Mouse (Mus musculus) neural tube, embryonic 12.5 days (tissue): ENCODE measurements around the gene Nell2. TPM values are rescaled to one million over a fixed set of nuclear protein-coding genes. Genes with fewer than 3 reads are reported as not detected.

Experiments
- ATAC-seq: fragments of 200-750 bp; cut with Nextera tagmentation; 2 replicates; pipeline ENCODE4 v1.8.0; 2017; ENCODE audit warnings: low read depth, mild to moderate bottlenecking, moderate TSS enrichment, moderate library complexity; ENCODE audit not compliant: low FRiP score
- H3K27ac ChIP-seq: fragments of 300-500 bp; sonication (generic); 2 replicates; pipeline ENCODE4 v1.5.1; 2016
- H3K27me3 ChIP-seq: fragments of 300-500 bp; sonication (generic); replicated peaks from 2 replicates; pipeline ENCODE4 v1.6.1; 2016; ENCODE audit warnings: mild to moderate bottlenecking
- H3K36me3 ChIP-seq: fragments of 300-500 bp; sonication (generic); 2 replicates; pipeline ENCODE4 v1.6.1; 2016; ENCODE audit warnings: mild to moderate bottlenecking
- H3K4me1 ChIP-seq: fragments of 300-500 bp; sonication (generic); 2 replicates; pipeline ENCODE4 v1.6.1; 2016
- H3K4me2 ChIP-seq: fragments of 300-500 bp; sonication (generic); replicated peaks from 2 replicates; pipeline ENCODE4 v1.6.1; 2016; ENCODE audit warnings: mild to moderate bottlenecking
- H3K4me3 ChIP-seq: fragments of 300-500 bp; sonication (generic); 2 replicates; pipeline ENCODE4 v1.5.1; 2016
- H3K9ac ChIP-seq: fragments of 300-500 bp; sonication (generic); 2 replicates; pipeline ENCODE4 v1.6.1; 2016; ENCODE audit warnings: mild to moderate bottlenecking
- H3K9me3 ChIP-seq: fragments of 300-500 bp; sonication (generic); 2 replicates; pipeline ENCODE4 v1.6.1; 2016; ENCODE audit warnings: mild to moderate bottlenecking
- WGBS: fragments of 180-500 bp; shearing (Covaris S2); methylation state at CpG from one replicate; pipeline ENCODE4 v1.1.7; 2016; 5-methylcytosine and 5-hydroxymethylcytosine counted together
- polyA plus RNA-seq: library from polyadenylated mRNA; unstranded; fragments of >200 nt; fragmentation: Nextera tagmentation; extraction: Ambion mirVana; gene quantifications from 2 replicates; pipeline ENCODE4 v1.2.1, GENCODE M21; 2016

The Nell2 gene
- polyA plus RNA-seq, 1 experiment from 2014 or later: 162 TPM

DNA sequence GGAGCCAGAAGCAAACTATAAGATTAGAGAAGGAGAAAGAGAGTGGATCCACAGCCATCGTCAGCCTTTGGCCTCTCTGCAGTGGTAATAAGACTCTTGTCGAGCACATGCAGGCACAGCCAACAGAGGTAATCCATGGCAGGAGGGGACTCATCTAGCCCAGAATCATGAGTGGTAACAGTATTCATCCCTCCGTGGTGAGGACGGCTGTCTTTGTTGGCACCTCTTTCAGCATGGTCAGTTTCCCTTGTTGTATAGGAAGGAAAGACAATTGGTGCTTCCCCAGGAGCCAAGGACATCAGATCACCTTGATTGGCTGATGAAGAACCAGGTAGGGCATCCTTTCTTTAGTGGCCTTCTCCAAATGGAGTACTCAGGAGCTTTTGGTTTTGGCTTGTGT lies 419.7 kb downstream of the Nell2 start:
- H3K4me2 ChIP-seq: no peak overlapping the region
- 88% methylated on average over 4 of the region's 4 CpGs for WGBS
- H3K27ac ChIP-seq: no peak overlapping the region
- no peak overlapping the region for H3K9ac ChIP-seq
- H3K4me3 ChIP-seq: no peak overlapping the region
- H3K4me1 ChIP-seq: peaks cover 4% of the 10 kb centered on the region; the same call in 1 of the 2 replicates
- no peaks in the 10 kb centered on the region for H3K27me3 ChIP-seq
- no peaks in the 10 kb centered on the region for H3K9me3 ChIP-seq
- H3K36me3 ChIP-seq: no peaks in the 10 kb centered on the region
- no peak for ATAC-seq

DNA sequence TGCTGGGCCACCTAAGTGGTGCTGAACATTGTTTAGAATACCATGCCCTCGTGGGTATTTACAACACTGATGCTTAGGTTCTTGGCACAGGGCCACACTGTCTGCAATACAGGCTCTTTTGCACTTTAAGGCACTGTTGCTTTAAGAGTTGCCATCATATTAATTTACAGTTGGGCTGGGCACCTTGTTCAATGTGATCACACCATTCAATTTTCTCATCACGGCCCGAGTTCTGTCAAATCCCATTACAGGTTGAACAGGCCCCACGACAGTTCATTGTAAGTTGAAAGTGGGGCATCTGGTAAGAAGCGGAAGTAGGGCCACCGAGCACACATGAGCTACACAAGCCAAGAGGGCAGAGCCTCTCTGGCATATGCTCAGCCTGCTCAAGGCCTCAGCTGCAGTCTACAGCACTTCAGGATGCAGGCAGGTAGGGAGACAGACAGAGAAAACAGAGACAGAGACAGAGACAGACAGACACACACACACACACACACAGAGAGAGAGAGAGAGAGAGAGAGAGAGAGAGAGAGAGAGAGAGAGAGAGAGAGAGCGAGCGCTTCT lies 421.0 kb downstream of the Nell2 start:
- H3K4me2 ChIP-seq: no peak overlapping the region
- peaks cover 4% of the 10 kb centered on the region; the same call in 1 of the 2 replicates for H3K4me1 ChIP-seq
- H3K27ac ChIP-seq: no peak overlapping the region
- H3K27me3 ChIP-seq: no peaks in the 10 kb centered on the region
- no peaks in the 10 kb centered on the region for H3K9me3 ChIP-seq
- ATAC-seq: no peak
- H3K36me3 ChIP-seq: no peaks in the 10 kb centered on the region
- no peak overlapping the region for H3K9ac ChIP-seq
- WGBS: 73% methylated on average over 8 of the region's 8 CpGs
- no peak overlapping the region for H3K4me3 ChIP-seq

DNA sequence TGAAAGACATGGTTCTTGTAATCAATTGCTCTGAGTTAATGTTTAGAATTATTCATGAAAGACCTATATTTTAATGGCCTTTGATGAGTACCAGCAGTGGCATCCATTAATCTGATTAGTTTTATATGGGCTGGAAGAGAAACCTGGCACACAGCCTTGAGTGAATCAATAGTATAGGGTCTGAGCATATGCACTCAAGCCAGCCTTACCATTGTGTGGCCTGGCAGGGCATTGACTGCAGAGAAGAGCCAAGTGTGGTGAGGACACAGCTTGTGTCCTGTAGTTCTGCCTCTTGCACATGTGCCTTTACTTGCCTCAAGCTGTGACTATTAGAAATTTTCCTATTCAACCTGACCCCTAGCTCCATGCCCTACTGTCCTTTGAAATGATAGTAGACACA lies 426.8 kb downstream of the Nell2 start:
- no peak overlapping the region for H3K9ac ChIP-seq
- H3K4me1 ChIP-seq: 0 out of 2 replicates have a peak, but pooled peaks cover 3% of the 10 kb centered on the region
- no peaks in the 10 kb centered on the region for H3K27me3 ChIP-seq
- H3K4me3 ChIP-seq: no peak overlapping the region
- H3K27ac ChIP-seq: no peak overlapping the region
- no peaks in the 10 kb centered on the region for H3K9me3 ChIP-seq
- no peak for ATAC-seq
- H3K4me2 ChIP-seq: no peak overlapping the region
- no peaks in the 10 kb centered on the region for H3K36me3 ChIP-seq

DNA sequence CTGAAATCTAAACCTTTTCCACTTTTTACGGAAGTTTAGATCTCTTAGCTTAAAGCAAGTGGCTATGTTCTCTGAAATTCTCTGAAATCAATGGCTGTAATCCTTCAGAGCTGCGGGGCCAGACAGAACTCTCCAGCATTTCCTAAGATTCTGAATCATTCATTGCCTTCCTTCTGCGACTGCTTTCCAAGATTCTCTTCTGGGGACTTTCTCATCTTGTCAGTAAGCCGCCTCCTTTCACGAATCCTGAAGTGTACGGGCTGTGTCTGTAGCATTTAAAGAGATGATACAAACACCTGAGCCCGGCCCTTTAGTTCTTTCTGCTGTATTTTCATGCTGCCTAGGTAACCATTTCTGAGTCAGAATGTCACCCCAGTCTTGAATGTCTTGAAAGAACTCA lies 428.2 kb downstream of the Nell2 start:
- H3K9me3 ChIP-seq: no peaks in the 10 kb centered on the region
- no peak overlapping the region for H3K9ac ChIP-seq
- no peak overlapping the region for H3K4me3 ChIP-seq
- H3K36me3 ChIP-seq: no peaks in the 10 kb centered on the region
- ATAC-seq: no peak
- no peak overlapping the region for H3K27ac ChIP-seq
- WGBS: 87% methylated on average over 7 of the region's 7 CpGs
- 0 out of 2 replicates have a peak, but pooled peaks cover 2% of the 10 kb centered on the region for H3K4me1 ChIP-seq
- no peaks in the 10 kb centered on the region for H3K27me3 ChIP-seq
- no peak overlapping the region for H3K4me2 ChIP-seq

DNA sequence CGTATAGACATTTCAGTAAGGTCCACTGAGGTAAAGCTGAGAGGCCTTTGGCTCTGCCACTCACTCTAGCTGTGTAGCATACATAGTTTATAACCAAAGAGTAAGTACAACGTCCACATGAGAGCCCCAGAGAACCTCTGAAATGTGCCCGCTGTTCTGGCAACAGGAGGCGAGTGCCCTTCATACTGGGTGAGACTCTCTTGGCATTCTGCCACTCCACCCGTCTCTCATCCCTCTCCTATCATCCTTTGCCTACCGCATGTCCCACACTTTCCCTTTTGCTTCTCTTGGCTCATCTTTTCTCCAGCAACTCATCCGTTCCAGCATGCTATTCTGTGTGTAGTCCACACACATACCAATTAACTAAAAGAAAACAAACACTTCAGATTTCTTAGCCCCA lies 442.4 kb downstream of the Nell2 start:
- no peak for ATAC-seq
- Histone ChIP-seq H3K4me2 (no peak overlapping the region), H3K9me3 (no peaks in the 10 kb centered on the region), H3K4me1 (no peaks in the 10 kb centered on the region; the same call in 1 of the 2 replicates), H3K27me3 (no peaks in the 10 kb centered on the region), H3K4me3 (no peak overlapping the region), H3K27ac (no peak overlapping the region), H3K9ac (no peak overlapping the region), H3K36me3 (no peaks in the 10 kb centered on the region)
- 87% methylated on average over 7 of the region's 7 CpGs for WGBS

DNA sequence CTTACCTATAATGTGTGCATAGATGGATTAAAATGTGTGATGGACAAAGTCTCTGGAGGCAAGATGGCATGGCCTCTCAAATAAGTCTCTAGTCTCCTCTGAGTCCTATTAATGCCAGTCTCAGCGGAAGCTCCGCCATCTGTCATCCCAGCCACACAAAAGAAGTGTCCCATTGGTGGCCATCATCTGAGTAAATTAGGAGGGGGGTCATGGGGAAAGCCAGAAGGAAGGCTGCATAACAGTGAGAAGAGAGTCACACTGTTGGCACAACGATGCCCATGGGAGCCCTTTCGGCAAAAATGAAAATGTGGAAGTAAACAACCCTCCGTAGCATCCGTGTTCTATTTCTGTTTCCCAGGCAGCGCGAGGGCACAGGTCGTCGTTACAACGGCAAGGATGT lies 446.7 kb downstream of the Nell2 start:
- Histone ChIP-seq H3K9ac (no peak overlapping the region), H3K36me3 (no peaks in the 10 kb centered on the region), H3K27ac (0 out of 2 replicates have a peak overlapping the region, but pooled peaks have one; percentile 26), H3K9me3 (no peaks in the 10 kb centered on the region), H3K4me2 (peak overlapping the region; percentile 5; the same call in 1 of the 2 replicates), H3K27me3 (no peaks in the 10 kb centered on the region), H3K4me1 (no peaks in the 10 kb centered on the region; the same call in 1 of the 2 replicates), H3K4me3 (no peak overlapping the region)
- WGBS: 58% methylated on average over 11 of the region's 11 CpGs
- ATAC-seq: 0 out of 2 replicates have a peak, but pooled peaks have one; percentile 65

DNA sequence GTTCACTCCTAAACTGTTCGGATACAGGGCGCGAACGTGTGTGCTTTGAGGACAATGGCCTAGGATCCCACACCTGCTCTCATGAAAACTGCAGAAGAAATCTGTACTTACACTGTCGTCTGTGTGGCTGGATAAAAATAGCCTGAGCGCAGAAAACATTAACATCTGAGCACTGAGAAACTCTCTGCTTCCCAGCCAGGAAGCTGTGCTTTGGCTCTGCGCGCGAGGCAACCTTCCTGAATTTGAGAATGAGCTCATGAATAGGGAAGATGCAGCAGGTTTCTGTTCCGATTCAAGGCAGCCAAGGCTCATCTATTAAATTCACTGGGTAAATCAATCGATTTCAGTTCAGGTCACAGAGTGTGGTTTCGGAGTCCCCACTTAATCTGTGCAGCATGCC lies 453.0 kb downstream of the Nell2 start:
- WGBS: 77% methylated on average over 12 of the region's 12 CpGs
- ATAC-seq: no peak
- no peaks in the 10 kb centered on the region for H3K36me3 ChIP-seq
- no peaks in the 10 kb centered on the region for H3K4me1 ChIP-seq
- no peak overlapping the region for H3K4me3 ChIP-seq
- H3K27ac ChIP-seq: no peak overlapping the region
- no peaks in the 10 kb centered on the region for H3K27me3 ChIP-seq
- H3K9me3 ChIP-seq: no peaks in the 10 kb centered on the region
- H3K9ac ChIP-seq: no peak overlapping the region
- H3K4me2 ChIP-seq: no peak overlapping the region

DNA sequence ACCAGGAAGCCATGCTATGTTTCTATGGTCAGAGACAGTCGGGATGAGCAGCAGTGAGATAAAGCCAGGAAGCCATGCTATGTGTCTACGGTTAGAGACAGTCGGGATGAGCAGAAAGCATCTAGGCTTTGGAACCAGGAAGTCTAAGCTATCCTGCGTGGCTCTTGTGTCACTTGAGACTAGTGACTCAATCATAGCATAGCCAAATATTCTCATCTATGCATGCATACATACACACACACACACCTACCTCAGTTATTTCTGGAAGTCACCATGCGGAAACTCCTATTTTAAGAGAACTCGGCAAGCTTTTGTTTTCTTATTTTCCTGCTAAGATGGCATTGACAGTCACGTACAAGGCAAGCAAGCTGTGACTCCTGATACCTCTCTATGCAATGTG lies 457.5 kb downstream of the Nell2 start:
- Histone ChIP-seq H3K36me3 (no peaks in the 10 kb centered on the region), H3K9me3 (no peaks in the 10 kb centered on the region), H3K27ac (no peak overlapping the region), H3K27me3 (no peaks in the 10 kb centered on the region), H3K9ac (no peak overlapping the region), H3K4me3 (no peak overlapping the region), H3K4me1 (0 out of 2 replicates have a peak, but pooled peaks cover 3% of the 10 kb centered on the region), H3K4me2 (no peak overlapping the region)
- no peak for ATAC-seq
- WGBS: 93% methylated on average over 7 of the region's 7 CpGs

DNA sequence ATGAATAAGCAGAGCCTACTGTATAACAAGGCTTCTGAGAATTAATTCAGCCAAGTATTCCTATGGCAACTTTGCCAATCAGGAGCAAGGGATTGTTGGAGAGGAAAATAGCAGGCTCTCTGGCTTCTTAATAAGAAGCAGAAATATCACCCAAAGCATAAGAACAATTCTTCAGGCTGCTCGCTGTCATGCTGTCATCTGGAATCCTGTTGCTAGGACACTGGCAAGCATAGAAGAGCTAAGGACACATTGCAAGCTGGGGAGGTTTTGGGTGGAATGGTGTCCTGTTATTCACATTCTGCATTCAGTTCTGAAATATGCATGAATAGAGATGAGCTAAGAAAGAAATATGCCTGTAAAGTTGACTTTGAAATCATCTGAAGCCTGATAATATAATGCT lies 459.6 kb downstream of the Nell2 start:
- Histone ChIP-seq H3K36me3 (no peaks in the 10 kb centered on the region), H3K4me1 (0 out of 2 replicates have a peak, but pooled peaks cover 3% of the 10 kb centered on the region), H3K4me2 (no peak overlapping the region), H3K9ac (no peak overlapping the region), H3K9me3 (no peaks in the 10 kb centered on the region), H3K27ac (no peak overlapping the region), H3K4me3 (no peak overlapping the region), H3K27me3 (no peaks in the 10 kb centered on the region)
- no peak for ATAC-seq
- 78% methylated on average over 1 of the region's 1 CpGs for WGBS

DNA sequence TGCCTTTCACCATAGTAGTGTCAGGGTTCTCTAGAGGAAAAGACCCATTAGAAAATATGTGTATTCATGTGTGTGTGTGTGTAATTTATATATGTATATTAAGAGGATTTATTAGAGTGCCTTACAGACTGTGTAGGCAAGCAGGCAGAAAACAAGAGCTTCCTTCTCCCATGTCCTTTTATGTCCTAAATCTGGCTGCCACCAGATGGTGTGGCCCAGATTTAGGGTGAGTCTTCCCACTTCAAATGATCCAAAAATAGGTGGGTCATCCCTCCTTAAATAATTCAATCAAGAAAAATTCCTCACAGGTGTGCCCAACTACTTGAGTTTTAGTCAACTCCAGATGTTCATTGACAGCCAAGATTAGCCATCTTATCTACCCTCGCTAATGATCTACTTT lies 460.3 kb downstream of the Nell2 start:
- no peak overlapping the region for H3K9ac ChIP-seq
- H3K4me1 ChIP-seq: 0 out of 2 replicates have a peak, but pooled peaks cover 3% of the 10 kb centered on the region
- ATAC-seq: no peak
- no peak overlapping the region for H3K4me2 ChIP-seq
- no peak overlapping the region for H3K4me3 ChIP-seq
- no peak overlapping the region for H3K27ac ChIP-seq
- H3K36me3 ChIP-seq: no peaks in the 10 kb centered on the region
- no peaks in the 10 kb centered on the region for H3K27me3 ChIP-seq
- no peaks in the 10 kb centered on the region for H3K9me3 ChIP-seq
- WGBS: 92% methylated on average over 1 of the region's 1 CpGs

DNA sequence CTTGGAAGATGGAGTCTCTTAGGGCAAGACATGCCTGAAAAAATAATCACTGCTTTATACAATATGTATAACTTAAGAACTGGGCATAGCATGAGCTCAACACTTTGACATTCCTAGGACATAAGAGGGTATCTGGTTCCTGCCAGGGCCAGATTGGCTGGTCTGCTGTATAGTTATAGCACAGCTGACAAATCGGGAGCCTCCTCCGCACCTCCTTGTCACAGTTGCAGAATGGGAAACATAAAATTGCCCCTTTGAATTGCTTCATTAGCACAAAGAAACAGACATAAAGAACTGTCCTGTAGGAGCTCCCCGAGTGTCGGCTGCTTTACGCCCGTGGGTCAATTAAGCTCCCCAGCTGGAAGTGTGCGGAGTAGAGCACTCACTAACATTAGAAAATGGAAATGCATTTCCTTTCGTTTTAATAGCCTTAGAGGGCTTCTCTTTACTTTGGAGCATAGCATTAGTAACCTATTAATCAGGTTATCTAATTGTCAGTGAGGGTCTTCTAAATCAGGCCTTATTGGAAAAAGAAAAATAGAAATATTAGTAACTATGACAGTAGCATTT lies 473.2 kb downstream of the Nell2 start:
- 0 out of 2 replicates have a peak, but pooled peaks have one; percentile 50 for ATAC-seq
- Histone ChIP-seq H3K4me2 (no peak overlapping the region), H3K4me3 (no peak overlapping the region), H3K4me1 (peaks cover 15% of the 10 kb centered on the region; the same call in 1 of the 2 replicates), H3K9ac (no peak overlapping the region), H3K9me3 (no peaks in the 10 kb centered on the region), H3K27ac (no peak overlapping the region), H3K36me3 (no peaks in the 10 kb centered on the region), H3K27me3 (no peaks in the 10 kb centered on the region)
- WGBS: 18% methylated on average over 8 of the region's 8 CpGs

DNA sequence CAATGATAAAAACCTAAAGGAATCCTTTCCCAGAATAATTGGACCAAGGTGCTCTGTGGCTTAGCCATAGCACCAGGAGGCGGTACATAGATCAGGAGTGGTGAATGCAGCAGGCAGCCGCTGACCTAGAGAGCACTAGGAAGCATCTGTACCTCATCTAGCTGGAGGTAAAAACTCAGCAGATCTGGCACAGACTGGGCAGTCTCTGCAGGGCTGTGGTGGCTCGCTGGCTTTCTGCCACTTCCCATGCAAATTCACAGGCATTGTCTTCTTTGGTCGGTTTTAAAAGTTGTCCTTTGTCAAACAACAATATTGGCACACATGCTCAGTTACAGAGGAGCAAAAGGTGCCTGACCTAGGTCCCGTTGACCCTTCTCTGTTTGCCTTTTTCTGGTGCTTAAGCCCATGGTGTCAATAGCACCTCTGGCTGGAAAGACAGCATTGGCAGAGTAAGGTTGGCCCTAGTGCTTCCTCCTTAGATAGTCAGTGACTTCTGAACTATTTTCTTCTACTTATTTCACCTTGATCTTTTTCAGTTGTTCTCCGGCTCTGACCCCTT lies 479.1 kb downstream of the Nell2 start:
- no peak for ATAC-seq
- 73% methylated on average over 6 of the region's 6 CpGs for WGBS
- Histone ChIP-seq H3K4me2 (no peak overlapping the region), H3K9ac (no peak overlapping the region), H3K36me3 (no peaks in the 10 kb centered on the region), H3K4me3 (no peak overlapping the region), H3K27ac (no peak overlapping the region), H3K4me1 (no peaks in the 10 kb centered on the region), H3K27me3 (no peaks in the 10 kb centered on the region), H3K9me3 (no peaks in the 10 kb centered on the region)

DNA sequence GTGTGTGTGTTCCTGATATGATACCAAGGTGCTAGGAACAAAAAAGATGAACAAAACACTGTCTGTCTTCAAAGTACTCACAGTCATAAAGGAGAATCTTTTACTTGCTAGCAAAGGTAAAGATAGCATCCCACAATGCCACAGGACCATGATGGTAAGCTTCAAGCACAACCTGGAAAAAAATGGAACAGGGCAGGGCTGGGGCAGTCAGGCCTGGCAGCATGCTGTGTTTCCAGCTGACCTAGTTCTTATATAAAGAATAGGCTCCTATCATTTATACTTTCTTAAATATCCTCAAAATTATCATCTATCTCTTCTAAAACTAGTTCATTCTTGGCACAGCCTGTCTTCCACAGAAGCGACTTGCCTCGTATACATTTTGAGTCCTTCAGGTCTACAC lies 480.9 kb downstream of the Nell2 start:
- no peak for ATAC-seq

More for the DNA sequence above, 480.9 kb downstream of the Nell2 start:
- Histone ChIP-seq H3K4me3 (no peak overlapping the region), H3K4me2 (no peak overlapping the region), H3K36me3 (no peaks in the 10 kb centered on the region), H3K27ac (no peak overlapping the region), H3K9ac (no peak overlapping the region), H3K9me3 (no peaks in the 10 kb centered on the region), H3K27me3 (no peaks in the 10 kb centered on the region), H3K4me1 (no peaks in the 10 kb centered on the region)
- WGBS: 69% methylated on average over 2 of the region's 2 CpGs
